Mouse (Mus musculus): ENCODE results near the gene Ctsl.

Ctsl gene

GRCm38 (mm10) chr13:64370173-64370940 is at the start of gene Ctsl:
Ctsl (minus strand) TSS chr13:64370890.
- peak; percentile 76 to 83 for DNase-seq (ENCODE audit: low read depth in 2 of 2, low spot score in 2 of 2)

GRCm38 (mm10) chr13:64416955-64417601 is 46.4 kb upstream of the Ctsl start:
- DNase-seq (ENCODE audit: low read depth in 2 of 2, low spot score in 2 of 2): no peak

GRCm38 (mm10) chr13:64415659-64416058 is 45.0 kb upstream of the Ctsl start:
- no peak for DNase-seq (ENCODE audit: low read depth in 2 of 2, low spot score in 2 of 2)

- DNase-seq (ENCODE audit: low read depth in 2 of 2, low spot score in 2 of 2): no peak
Measured at GRCm38 (mm10) chr13:64412752-64413257, 42.1 kb upstream of the Ctsl start.

GRCm38 (mm10) chr13:64411282-64411681 is 40.6 kb upstream of the Ctsl start:
- DNase-seq (ENCODE audit: low read depth in 2 of 2, low spot score in 2 of 2): no peak

GRCm38 (mm10) chr13:64410604-64411003 is 39.9 kb upstream of the Ctsl start:
- DNase-seq (ENCODE audit: low read depth in 2 of 2, low spot score in 2 of 2): no peak

- no peak for DNase-seq (ENCODE audit: low read depth in 2 of 2, low spot score in 2 of 2)
Measured at GRCm38 (mm10) chr13:64407992-64408391, 37.3 kb upstream of the Ctsl start.

- DNase-seq (ENCODE audit: low read depth in 2 of 2, low spot score in 2 of 2): no peak
Measured at GRCm38 (mm10) chr13:64405550-64405949, 34.9 kb upstream of the Ctsl start.

GRCm38 (mm10) chr13:64403519-64403918 is 32.8 kb upstream of the Ctsl start:
- no peak for DNase-seq (ENCODE audit: low read depth in 2 of 2, low spot score in 2 of 2)

- no peak for DNase-seq (ENCODE audit: low read depth in 2 of 2, low spot score in 2 of 2)
Measured at GRCm38 (mm10) chr13:64402951-64403460, 32.3 kb upstream of the Ctsl start.

- DNase-seq (ENCODE audit: low read depth in 2 of 2, low spot score in 2 of 2): no peak
Measured at GRCm38 (mm10) chr13:64402504-64402949, 31.8 kb upstream of the Ctsl start.

GRCm38 (mm10) chr13:64402006-64402405 is 31.3 kb upstream of the Ctsl start:
- no peak for DNase-seq (ENCODE audit: low read depth in 2 of 2, low spot score in 2 of 2)

GRCm38 (mm10) chr13:64400801-64401361 is 30.2 kb upstream of the Ctsl start:
- DNase-seq (ENCODE audit: low read depth in 2 of 2, low spot score in 2 of 2): no peak

GRCm38 (mm10) chr13:64399906-64400305 is 29.2 kb upstream of the Ctsl start:
- no peak for DNase-seq (ENCODE audit: low read depth in 2 of 2, low spot score in 2 of 2)

GRCm38 (mm10) chr13:64398065-64398464 is 27.4 kb upstream of the Ctsl start:
- DNase-seq (ENCODE audit: low read depth in 2 of 2, low spot score in 2 of 2): no peak

GRCm38 (mm10) chr13:64396979-64397378 is 26.3 kb upstream of the Ctsl start:
- DNase-seq (ENCODE audit: low read depth in 2 of 2, low spot score in 2 of 2): no peak

GRCm38 (mm10) chr13:64388415-64388814 is 17.7 kb upstream of the Ctsl start:
- DNase-seq (ENCODE audit: low read depth in 2 of 2, low spot score in 2 of 2): no peak

GRCm38 (mm10) chr13:64386048-64386447 is 15.4 kb upstream of the Ctsl start:
- DNase-seq (ENCODE audit: low read depth in 2 of 2, low spot score in 2 of 2): no peak

- DNase-seq (ENCODE audit: low read depth in 2 of 2, low spot score in 2 of 2): no peak
Measured at GRCm38 (mm10) chr13:64384937-64385336, 14.2 kb upstream of the Ctsl start.

- DNase-seq (ENCODE audit: low read depth in 2 of 2, low spot score in 2 of 2): no peak
Measured at GRCm38 (mm10) chr13:64380251-64380650, 9.6 kb upstream of the Ctsl start.

GRCm38 (mm10) chr13:64378601-64379000 is 7.9 kb upstream of the Ctsl start:
- DNase-seq (ENCODE audit: low read depth in 2 of 2, low spot score in 2 of 2): no peak

GRCm38 (mm10) chr13:64376472-64376871 is 5.8 kb upstream of the Ctsl start:
- DNase-seq (ENCODE audit: low read depth in 2 of 2, low spot score in 2 of 2): no peak
